9 mouse cellular contexts compared by ENCODE assay signal in genomic region chr2:4301256-4301655, GRCm38 (mm10).
A peak's percentile ranks its signal among the peaks of the same experiment; 100 is the strongest.
DNase-seq lines count a peak whose midpoint lies in the region; ATAC-seq and TF ChIP-seq lines count a peak whose summit lies in the region.
"Had no signal": no experiment of that assay in that cellular context is flagged by ENCODE, and none has a peak within 500 bp of the region (broad histone marks: within the 10 kb centered on the region; RNA-seq: fewer than 3 reads in every experiment).

No protein-coding gene starts in this region.

- peak overlapping the region; percentile 29; the same call in 1 of the 2 replicates for H3K4me2 ChIP-seq in CH12.LX (ENCODE audit: insufficient read depth, low read depth, poor library complexity, severe bottlenecking)
- H3K4me2 ChIP-seq in heart, postnatal 0 days (ENCODE audit: low read depth, low read length), result peak overlapping the region; percentile 80
- peak overlapping the region; percentile 42 for H3K4me2 ChIP-seq in midbrain, embryonic 13.5 days (replicated peaks)

- no peaks in the 10 kb centered on the region for H3K79me2 ChIP-seq in CH12.LX (replicated peaks; ENCODE audit: control insufficient read depth, extremely low read depth, insufficient read depth, poor library complexity, severe bottlenecking)

- dilution Hi-C loops in CH12.LX (cut with MboI; ENCODE audit: extremely low pct_ligation_motif_present, extremely low pct_unique_long_range_greater_than_20kb, low sequenced_read_pairs), result no loop called here

- no peak overlapping the region for H3K4me3 ChIP-seq in CH12.LX (replicated peaks in 1 of 3; ENCODE audit: low read depth in 2 of 3, low read length in 2 of 3, poor library complexity in 1 of 3)
- H3K4me3 ChIP-seq in heart, postnatal 0 days (ENCODE audit: low read depth, low read length), result peak overlapping the region; percentile 50
- no peak overlapping the region for H3K4me3 ChIP-seq in midbrain, embryonic 13.5 days (replicated peaks)

- no peak overlapping the region for H3K27ac ChIP-seq in CH12.LX (ENCODE audit: insufficient read depth, low read depth)
- H3K27ac ChIP-seq in heart, postnatal 0 days (ENCODE audit: low read depth), result peak overlapping the region; percentile 78
- H3K27ac ChIP-seq in midbrain, embryonic 13.5 days, result peak overlapping the region; percentile 27

- no peaks in the 10 kb centered on the region for H3K27me3 ChIP-seq in CH12.LX (replicated peaks)
- H3K27me3 ChIP-seq in heart, postnatal 0 days (ENCODE audit: control insufficient read depth, insufficient read depth, low read length), result no peaks in the 10 kb centered on the region
- H3K27me3 ChIP-seq in midbrain, embryonic 13.5 days, result no peaks in the 10 kb centered on the region

- no peak for ATAC-seq in heart, postnatal 0 days (ENCODE audit: insufficient read depth, low read depth)
- ATAC-seq in midbrain, embryonic 13.5 days, result no peak

- no peak for TF ChIP-seq POLR2A in CH12.LX (IDR thresholded peaks at IDR 0.05; ENCODE audit: low read depth, low read length)

- no peak overlapping the region for H3K9ac ChIP-seq in CH12.LX (ENCODE audit: insufficient read depth, low read depth)
- H3K9ac ChIP-seq in heart, postnatal 0 days (replicated peaks; ENCODE audit: low read depth, low read length), result peak overlapping the region; percentile 55
- H3K9ac ChIP-seq in midbrain, embryonic 13.5 days (replicated peaks), result no peak overlapping the region

- no peaks in the 10 kb centered on the region for H3K9me3 ChIP-seq in CH12.LX (replicated peaks; ENCODE audit: low read length)
- H3K9me3 ChIP-seq in heart, postnatal 0 days (replicated peaks; ENCODE audit: control insufficient read depth, low read length), result no peaks in the 10 kb centered on the region
- H3K9me3 ChIP-seq in midbrain, embryonic 13.5 days, result no peaks in the 10 kb centered on the region

- DNase-seq in gastrocnemius, postnatal 10 days, result peak; percentile 11
- no peak for DNase-seq in gastrocnemius, postnatal 36 days
- DNase-seq in CH12.LX (ENCODE audit: extremely low read depth), result no peak
- no peak for DNase-seq in heart, postnatal 0 days (ENCODE audit: low spot score)
- DNase-seq in right cerebral cortex, postnatal 14 days, result no peak
- no peak for DNase-seq in frontal cortex, postnatal 14 days (ENCODE audit: low spot score in 2 of 2)
- no peak for DNase-seq in gastrocnemius, adult 8-10 months (ENCODE audit: low spot score in 2 of 2)
- DNase-seq: lung, postnatal 4 days had no signal

- in situ Hi-C loops in CH12.LX (cut with MboI; ENCODE audit: low pct_ligation_motif_present, low pct_unique_long_range_greater_than_20kb, low sequenced_read_pairs), result no loop called here

- WGBS in heart, postnatal 0 days, result 5% methylated on average over 5 of the region's 6 CpGs
- 26% methylated on average over 5 of the region's 6 CpGs for WGBS in midbrain, embryonic 13.5 days

- no peak for TF ChIP-seq CTCF in CH12.LX (conservative IDR thresholded peaks at IDR 0.05 in 1 of 2, IDR thresholded peaks at IDR 0.05 in 1 of 2; ENCODE audit: low read depth in 2 of 2, low read length in 2 of 2)
- TF ChIP-seq CTCF in heart, postnatal 0 days (IDR thresholded peaks at IDR 0.05; ENCODE audit: low read depth), result no peak

- no peak for TF ChIP-seq EP300 in CH12.LX (IDR thresholded peaks at IDR 0.05; ENCODE audit: low read length)
- TF ChIP-seq EP300 in heart, postnatal 0 days (IDR thresholded peaks at IDR 0.05; ENCODE audit: low read depth), result no peak

- no peaks in the 10 kb centered on the region for H3K36me3 ChIP-seq in CH12.LX (replicated peaks in 1 of 2; ENCODE audit: control insufficient read depth in 1 of 2, insufficient read depth in 1 of 2, low read length in 1 of 2)
- H3K36me3 ChIP-seq in heart, postnatal 0 days (replicated peaks; ENCODE audit: control insufficient read depth, insufficient read depth, low read length), result no peaks in the 10 kb centered on the region
- H3K36me3 ChIP-seq in midbrain, embryonic 13.5 days, result no peaks in the 10 kb centered on the region

- no peak for TF ChIP-seq RAD21 in CH12.LX (IDR thresholded peaks at IDR 0.05; ENCODE audit: low read depth, low read length)

- intact Hi-C loops in gastrocnemius, postnatal 36 days (cut with DNase I), result no loop called here

- peaks cover 3 to 12% of the 10 kb centered on the region in 2 experiments; a peak in 2 of 4 replicates for H3K4me1 ChIP-seq in CH12.LX (ENCODE audit: control insufficient read depth in 1 of 2, insufficient read depth in 2 of 2)
- H3K4me1 ChIP-seq in heart, postnatal 0 days (ENCODE audit: control insufficient read depth, insufficient read depth), result peaks cover 27% of the 10 kb centered on the region
- peaks cover 44% of the 10 kb centered on the region for H3K4me1 ChIP-seq in midbrain, embryonic 13.5 days (replicated peaks)

TF ChIP-seq in CH12.LX, 34 proteins besides CTCF, POLR2A, EP300 and RAD21:
- TF ChIP-seq MYC (IDR thresholded peaks at IDR 0.05; ENCODE audit: low read depth, low read length) (no peak), NELFE (IDR thresholded peaks at IDR 0.05; ENCODE audit: low read depth, low read length) (no peak), SMC3 (IDR thresholded peaks at IDR 0.05; ENCODE audit: low read depth, low read length) (no peak), ZC3H11A (IDR thresholded peaks at IDR 0.05; ENCODE audit: low read depth, low read length) (no peak), CHD1 (IDR thresholded peaks at IDR 0.05; ENCODE audit: low read depth, low read length) (no peak), JUN (IDR thresholded peaks at IDR 0.05; ENCODE audit: insufficient read depth, low read depth, low read length) (no peak), TBP (conservative IDR thresholded peaks at IDR 0.05; ENCODE audit: low read depth, low read length) (no peak), CHD2 (IDR thresholded peaks at IDR 0.05; ENCODE audit: low read length) (no peak), ETS1 (conservative IDR thresholded peaks at IDR 0.05; ENCODE audit: low read depth, low read length) (no peak), USF2 (conservative IDR thresholded peaks at IDR 0.05; ENCODE audit: low read depth, low read length) (no peak), ZKSCAN1 (IDR thresholded peaks at IDR 0.05; ENCODE audit: borderline replicate concordance, low read depth, low read length) (no peak), TCF12 (IDR thresholded peaks at IDR 0.05; ENCODE audit: low read depth, low read length) (no peak), USF1 (IDR thresholded peaks at IDR 0.05; ENCODE audit: low read depth, low read length) (no peak), KAT2A (IDR thresholded peaks at IDR 0.05; ENCODE audit: insufficient replicate concordance, low read length) (no peak), MAZ (IDR thresholded peaks at IDR 0.05; ENCODE audit: low read depth, low read length) (no peak), SIN3A (IDR thresholded peaks at IDR 0.05; ENCODE audit: low read length) (no peak)

Comparison
In these comparisons a context has a peak if more than half of its experiments do, and no peak if none do; other contexts are left out.
1. H3K4me2 ChIP-seq: peak in every context shown above with its lines; median percentile 80 in heart, postnatal 0 days; 42 in midbrain, embryonic 13.5 days; 29 in CH12.LX.